Mouse (Mus musculus): ENCODE data around the gene Tfap2a.

DNA sequence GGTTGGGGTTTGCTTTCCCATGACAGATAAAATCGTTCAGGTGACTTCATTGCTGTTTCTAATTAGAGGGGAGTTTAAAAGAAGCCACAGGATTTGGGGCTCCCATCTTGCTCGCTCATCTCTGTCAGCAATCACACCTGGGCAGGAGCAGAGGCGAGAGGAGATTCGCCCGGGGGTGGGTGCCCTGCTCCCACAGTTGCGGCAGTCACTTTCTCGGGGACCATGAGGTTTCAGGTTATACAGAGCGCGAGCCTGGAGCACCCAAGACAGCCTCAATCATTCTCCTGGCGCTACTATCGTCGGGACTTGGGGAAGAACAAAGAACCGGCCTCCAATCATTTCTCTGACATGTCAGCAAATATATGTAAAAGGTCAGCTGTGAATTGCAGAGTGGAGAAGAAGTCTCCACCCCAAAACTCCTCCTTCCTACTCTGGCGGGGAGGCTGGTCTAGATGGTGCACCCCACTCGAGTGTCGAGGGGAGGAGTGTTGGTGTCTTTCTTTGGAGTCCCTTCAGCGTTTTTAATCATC lies 1.0 kb upstream of the Tfap2a start:
- TF ChIP-seq CTCF (IDR thresholded peaks at IDR 0.05; ENCODE audit: insufficient read depth, low read depth, low read length) (no peak), POLR2A (IDR thresholded peaks at IDR 0.05; ENCODE audit: insufficient read depth, low read depth, low read length) (no peak)
